Mouse (Mus musculus) thymus, adult 2 months (tissue): ENCODE results near the gene 2700097O09Rik. TPM values are rescaled to one million over a fixed set of nuclear protein-coding genes. Genes with fewer than 3 reads are reported as not detected.
"Not testable (repeated sequence)": the region's sequence is repeated elsewhere in the genome, so short reads cannot be mapped to it uniquely, and the experiment has no call there.

Experiments used
- DNase-seq: peaks from one replicate; pipeline ENCODE4 v3.0.0; 2021
- H3K27ac ChIP-seq: fragments of 200-500 bp; 2 replicates; pipeline ENCODE4 v1.5.1; 2012; ENCODE audit warnings: low read length, control low read depth; ENCODE audit not compliant: control insufficient read depth, insufficient read depth
- H3K27me3 ChIP-seq: fragments of 200-500 bp; 2 replicates; pipeline ENCODE4 v1.6.1; 2012; ENCODE audit warnings: mild to moderate bottlenecking, low read length, moderate library complexity, mixed read lengths; ENCODE audit not compliant: control insufficient read depth, insufficient read depth
- H3K36me3 ChIP-seq: fragments of 200-500 bp; 2 replicates; pipeline ENCODE4 v1.6.1; 2012; ENCODE audit warnings: mild to moderate bottlenecking, low read length, moderate library complexity; ENCODE audit not compliant: control insufficient read depth, insufficient read depth
- H3K4me1 ChIP-seq: fragments of 200-500 bp; replicated peaks from 2 replicates; pipeline ENCODE4 v1.6.1; 2012; ENCODE audit warnings: low read length; ENCODE audit not compliant: control insufficient read depth, insufficient read depth
- H3K4me3 ChIP-seq: fragments of 200-500 bp; 2 replicates; pipeline ENCODE4 v1.5.1; 2012; ENCODE audit warnings: mild to moderate bottlenecking, low read length, control low read depth, moderate library complexity; ENCODE audit not compliant: control insufficient read depth, insufficient read depth
- CTCF ChIP-seq: fragments of 200-500 bp; IDR thresholded peaks from 2 replicates; pipeline ENCODE4 v1.5.1; 2012; ENCODE audit warnings: mild to moderate bottlenecking, control low read depth, low read length, moderate library complexity, borderline replicate concordance; ENCODE audit not compliant: control insufficient read depth, poor library complexity, insufficient read depth; ENCODE audit errors: extremely low read depth
- POLR2A ChIP-seq: fragments of 200-500 bp; IDR thresholded peaks from 2 replicates; pipeline ENCODE4 v1.6.1; 2012; ENCODE audit warnings: mild to moderate bottlenecking, low read length, control low read depth, moderate library complexity; ENCODE audit not compliant: control insufficient read depth, poor library complexity, insufficient read depth; ENCODE audit errors: extremely low read depth
- WGBS: fragments of 180-500 bp; shearing (Covaris S2); methylation state at CpG from one replicate; pipeline ENCODE4 v1.1.7; 2018; 5-methylcytosine and 5-hydroxymethylcytosine counted together
- polyA plus RNA-seq: library from polyadenylated mRNA; depleted of rRNA; stranded (reverse); fragments of >200 nt; gene quantifications from 2 replicates; pipeline ENCODE4 v1.2.3, GENCODE M21; 2012; rRNA removed

2700097O09Rik gene
- polyA plus RNA-seq, 1 experiment, result 6.5 TPM

DNA sequence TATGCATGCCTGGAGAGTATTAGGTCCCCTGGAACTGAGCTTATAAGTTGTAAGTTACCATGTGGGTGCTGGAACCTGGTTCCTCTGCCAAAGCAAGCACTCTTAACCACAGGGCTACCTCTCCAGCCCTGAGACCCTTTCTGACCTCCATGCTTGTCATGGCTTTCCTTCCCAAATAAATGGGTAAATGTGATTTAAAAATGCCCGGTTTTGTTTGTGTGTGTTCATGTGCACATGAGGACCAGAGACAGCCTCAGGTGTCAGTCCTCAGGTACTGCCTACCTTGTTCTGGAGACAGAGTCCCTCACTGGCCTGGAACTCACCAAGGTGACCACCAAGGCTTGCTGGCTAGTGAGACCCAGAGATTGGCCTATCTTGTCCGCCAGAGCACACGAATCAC, 75.5 kb downstream of the 2700097O09Rik start:
- WGBS, result 99% methylated on average over 3 of the region's 3 CpGs

DNA sequence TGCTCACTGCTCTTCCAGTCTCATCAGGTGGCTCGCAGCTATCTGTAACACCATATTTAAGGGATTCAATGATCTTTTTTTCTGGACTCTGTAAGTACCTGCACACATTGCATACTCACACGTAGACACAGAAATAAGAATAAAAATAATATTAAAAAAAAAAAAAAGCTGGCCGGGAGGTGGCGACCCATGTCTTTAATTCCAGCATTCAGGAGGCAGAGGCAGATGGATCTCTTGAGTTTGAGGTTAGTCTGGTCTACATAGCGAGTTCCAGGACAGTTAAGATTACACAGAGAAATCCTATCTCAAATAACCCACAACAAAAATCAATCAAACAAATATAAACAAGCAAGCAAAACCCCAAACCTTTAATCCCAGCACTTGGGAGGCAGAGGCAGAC, 76.1 kb downstream of the 2700097O09Rik start:
- Histone ChIP-seq H3K36me3 (no peaks in the 10 kb centered on the region), H3K4me3 (no peak overlapping the region), H3K27me3 (no peaks in the 10 kb centered on the region), H3K27ac (no peak overlapping the region), H3K4me1 (peaks cover 6% of the 10 kb centered on the region)
- no peak for DNase-seq
- WGBS, result 94% methylated on average over 5 of the region's 5 CpGs
- TF ChIP-seq POLR2A (no peak), CTCF (no peak)

More for the DNA sequence above, 75.5 kb downstream of the 2700097O09Rik start:
- DNase-seq, result no peak
- TF ChIP-seq CTCF (no peak), POLR2A (no peak)
- no peaks in the 10 kb centered on the region for H3K36me3 ChIP-seq
- H3K27me3 ChIP-seq, result no peaks in the 10 kb centered on the region
- H3K27ac ChIP-seq, result no peak overlapping the region
- H3K4me1 ChIP-seq, result peaks cover under 1% of the 10 kb centered on the region; the same call in 1 of the 2 replicates
- H3K4me3 ChIP-seq, result no peak overlapping the region

DNA sequence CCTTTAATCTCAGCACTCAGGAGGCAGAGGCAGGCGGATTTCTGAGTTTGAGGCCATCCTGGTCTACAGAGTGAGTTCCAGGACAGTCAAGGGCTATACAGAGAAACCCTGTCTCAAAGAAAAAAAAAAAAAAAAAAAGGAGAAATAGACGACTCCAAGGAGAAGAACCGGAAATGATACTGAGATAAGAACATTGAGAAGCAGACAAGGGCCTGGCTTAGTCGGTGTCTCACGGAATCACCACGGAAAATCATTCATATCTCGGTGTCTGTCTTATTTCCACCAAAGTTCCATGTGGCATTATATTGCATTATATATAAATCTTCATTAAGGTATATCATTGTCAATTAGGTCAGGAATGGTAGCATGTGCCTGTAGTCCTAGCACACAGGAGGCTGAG, 77.4 kb downstream of the 2700097O09Rik start:
- not testable (repeated sequence) for H3K27ac ChIP-seq, H3K4me3 ChIP-seq, H3K36me3 ChIP-seq, DNase-seq, H3K27me3 ChIP-seq
- 89% methylated on average over 7 of the region's 7 CpGs for whole genome bisulfite sequencing
- H3K4me1 ChIP-seq, result peaks cover 10% of the 10 kb centered on the region

DNA sequence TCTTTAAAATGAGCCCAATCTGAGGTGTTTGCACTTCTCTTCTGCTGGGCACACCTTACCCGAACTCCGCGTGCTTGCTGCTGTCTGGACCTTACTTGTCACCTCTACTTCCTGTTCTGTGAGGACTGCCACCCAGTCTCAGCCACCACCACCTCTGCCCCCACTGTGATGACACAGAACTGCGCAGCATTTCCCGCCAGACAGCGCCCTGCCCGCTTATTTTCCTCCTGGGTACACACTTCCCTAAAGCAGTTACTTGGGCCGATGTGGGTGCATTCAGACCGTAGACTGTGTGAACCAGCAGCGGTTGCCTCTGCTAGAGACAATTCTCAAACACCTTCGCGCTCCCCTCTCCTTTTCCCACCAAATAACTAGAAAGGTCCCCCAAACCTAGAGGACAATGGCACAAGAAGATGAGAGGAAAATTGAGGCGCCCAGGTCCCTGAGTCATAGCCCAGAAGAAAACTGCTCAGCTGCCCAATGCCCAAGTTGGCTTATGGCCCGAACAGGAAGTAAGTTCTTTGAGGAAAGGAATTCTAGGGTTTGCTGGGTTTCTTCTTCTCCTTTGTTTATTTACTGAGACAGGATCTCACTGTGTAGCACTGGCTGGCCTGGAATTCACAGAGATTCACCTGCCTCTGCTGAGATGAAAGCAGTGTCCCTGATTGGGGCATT, 80.8 kb downstream of the 2700097O09Rik start:
- DNase-seq, result peak; percentile 73
- Histone ChIP-seq H3K27ac (peak overlapping the region; percentile 44; the same call in 1 of the 2 replicates), H3K4me3 (peak overlapping the region; percentile 4; the same call in 1 of the 2 replicates)

DNA sequence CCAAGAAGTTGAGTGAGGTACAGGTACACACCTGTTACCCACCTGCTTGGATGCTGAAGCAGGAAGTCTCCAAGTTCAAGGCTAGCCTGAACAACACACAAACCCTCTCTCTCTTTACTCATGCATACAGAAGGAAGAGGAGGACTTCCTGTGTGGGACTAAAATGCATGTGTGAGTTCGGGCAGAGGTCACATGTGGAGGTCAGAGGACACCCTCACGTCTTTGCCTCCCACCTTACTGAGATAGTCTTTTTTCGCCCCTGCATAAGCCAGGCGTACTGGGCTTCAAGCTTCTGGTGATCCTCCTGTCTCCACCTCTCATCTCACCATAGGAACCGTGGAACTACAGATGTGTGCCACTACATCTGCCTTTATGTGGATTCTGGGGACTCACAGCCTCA, 81.5 kb downstream of the 2700097O09Rik start:
- no peak for TF ChIP-seq POLR2A
- no peak for TF ChIP-seq CTCF
- WGBS, result 29% methylated on average over 5 of the region's 5 CpGs
- H3K36me3 ChIP-seq, result no peaks in the 10 kb centered on the region
- peaks cover 12% of the 10 kb centered on the region for H3K4me1 ChIP-seq
- H3K27me3 ChIP-seq, result no peaks in the 10 kb centered on the region
- H3K4me3 ChIP-seq, result no peak overlapping the region
- no peak overlapping the region for H3K27ac ChIP-seq
- no peak for DNase-seq

More for the DNA sequence above, 80.8 kb downstream of the 2700097O09Rik start:
- TF ChIP-seq POLR2A (peak; percentile 27; the same call in 1 of the 2 replicates), CTCF (no peak)
- Histone ChIP-seq H3K4me1 (peaks cover 10% of the 10 kb centered on the region), H3K36me3 (no peaks in the 10 kb centered on the region), H3K27me3 (no peaks in the 10 kb centered on the region)
- 8% methylated on average over 14 of the region's 14 CpGs for WGBS

DNA sequence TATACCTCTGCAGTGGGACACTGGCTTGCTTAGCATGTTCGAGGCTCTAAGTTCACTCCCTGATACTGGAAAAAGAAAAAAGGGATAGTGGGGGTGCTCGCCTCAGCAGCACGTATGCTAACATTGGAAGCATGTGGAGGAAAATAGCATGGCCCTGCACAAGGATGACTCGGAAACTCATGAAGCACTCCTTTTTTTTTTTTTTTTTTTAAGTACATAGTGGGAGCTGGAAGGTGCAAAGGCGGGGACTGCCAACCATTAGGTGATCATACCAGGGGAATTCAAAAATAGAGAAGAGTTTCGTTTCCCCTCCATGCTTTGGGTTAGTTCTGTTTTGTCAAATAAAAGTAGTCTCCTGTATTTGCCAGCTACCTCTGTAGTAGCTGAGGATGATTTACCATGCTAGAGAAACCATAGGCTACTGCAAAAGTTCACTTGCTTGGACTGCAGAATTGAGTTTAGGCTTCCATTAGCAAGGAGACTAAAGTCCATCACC, 82.9 kb downstream of the 2700097O09Rik start:
- Histone ChIP-seq H3K27me3 (no peaks in the 10 kb centered on the region), H3K4me1 (peaks cover 14% of the 10 kb centered on the region), H3K4me3 (no peak overlapping the region), H3K36me3 (no peaks in the 10 kb centered on the region), H3K27ac (no peak overlapping the region)
- DNase-seq, result no peak
- TF ChIP-seq POLR2A (no peak), CTCF (no peak)
- WGBS, result 93% methylated on average over 6 of the region's 6 CpGs

DNA sequence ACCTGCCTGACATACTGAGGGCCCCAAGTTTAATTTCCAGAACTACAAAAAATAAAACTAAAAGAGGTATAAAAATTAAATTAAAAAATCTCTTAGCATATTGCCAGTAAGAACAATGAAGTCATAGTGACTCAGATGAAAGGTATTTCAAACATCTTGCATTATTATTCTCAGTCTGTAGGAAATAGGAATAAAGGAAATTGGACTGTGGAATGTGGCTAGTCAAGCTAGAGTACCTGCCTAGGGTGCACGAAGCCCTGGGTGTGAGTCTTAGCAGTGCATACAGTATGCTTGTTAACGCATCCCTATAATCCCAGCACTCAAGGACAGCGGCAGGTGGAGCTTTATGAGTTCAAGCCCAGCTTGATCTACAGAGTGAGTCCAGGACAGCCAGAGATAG, 83.9 kb downstream of the 2700097O09Rik start:
- H3K27ac ChIP-seq, result no peak overlapping the region
- H3K4me1 ChIP-seq, result peaks cover 14% of the 10 kb centered on the region
- no peak for TF ChIP-seq CTCF
- no peak for TF ChIP-seq POLR2A
- 95% methylated on average over 3 of the region's 3 CpGs for WGBS
- H3K4me3 ChIP-seq, result no peak overlapping the region
- no peaks in the 10 kb centered on the region for H3K27me3 ChIP-seq
- H3K36me3 ChIP-seq, result no peaks in the 10 kb centered on the region
- no peak for DNase-seq

Other genes starting within 250 kb of the 2700097O09Rik start
- gene Cfl2, start 217.2 kb downstream of the 2700097O09Rik start, polyA plus RNA-seq, result 9.4 and 11.5 TPM in 2 replicates
- gene Gm20403, start 93.6 kb downstream of the 2700097O09Rik start, polyA plus RNA-seq, result not detected in 2 replicates
- gene Baz1a, start 65.8 kb downstream of the 2700097O09Rik start, polyA plus RNA-seq, result 9.6 and 11.0 TPM in 2 replicates
- gene Srp54a, start 152 bp upstream of the 2700097O09Rik start, polyA plus RNA-seq, result 21.9 and 23.9 TPM in 2 replicates
- 8.4 and 8.9 TPM in 2 replicates for gene Fam177a, start 44.4 kb upstream of the 2700097O09Rik start, polyA plus RNA-seq
- gene Srp54b, start 75.0 kb upstream of the 2700097O09Rik start, polyA plus RNA-seq, result 31.2 and 32.2 TPM in 2 replicates
- gene 1700047I17Rik2, start 119.5 kb upstream of the 2700097O09Rik start, polyA plus RNA-seq, result not detected in 2 replicates
- gene Srp54c, start 150.1 kb upstream of the 2700097O09Rik start, polyA plus RNA-seq, result 8.0 and 8.1 TPM in 2 replicates
- gene 1110008L16Rik, start 219.5 kb upstream of the 2700097O09Rik start, polyA plus RNA-seq, result 6.1 and 6.7 TPM in 2 replicates
- gene Ppp2r3c, start 222.9 kb upstream of the 2700097O09Rik start, polyA plus RNA-seq, result 3.6 and 3.9 TPM in 2 replicates